ENCODE assay signal across 32 mouse cellular contexts in the genomic region with DNA sequence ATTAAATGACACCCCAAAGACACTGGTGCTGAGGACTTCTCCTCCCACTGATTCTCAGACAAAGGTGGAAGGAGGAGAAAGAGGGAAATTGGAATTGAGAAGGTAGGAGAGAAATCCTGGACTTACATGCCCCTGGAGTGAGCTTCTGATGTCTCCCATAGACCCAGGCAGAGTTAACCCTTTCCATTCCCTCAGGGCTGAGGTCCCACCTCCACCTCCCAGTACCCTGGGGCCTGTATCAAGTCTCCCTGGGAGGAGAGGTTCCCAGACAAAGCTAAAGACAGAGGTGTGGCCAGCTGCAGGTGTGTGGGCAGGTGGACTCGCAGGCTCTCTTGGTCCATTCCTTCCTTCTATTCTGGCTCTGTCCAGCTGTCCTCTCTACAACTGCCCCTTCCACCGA. TPM values are rescaled to one million over a fixed set of nuclear protein-coding genes. Genes with fewer than 3 reads are reported as not detected.
"Had no signal": no experiment of that assay in that cellular context is flagged by ENCODE, and none has a peak within 500 bp of the region (broad histone marks: within the 10 kb centered on the region; RNA-seq: fewer than 3 reads in every experiment).

No protein-coding gene starts in this region.

- DNase-seq: heart, postnatal 10 days; heart, postnatal 14 days; heart, postnatal 36 days; heart, postnatal 4 days; kidney, adult 18-20 months; kidney, adult 2 months; kidney, adult 8-10 months; kidney, postnatal 10 days; kidney, postnatal 14 days; kidney, postnatal 25 days; kidney, postnatal 4 days; layer of hippocampus, adult 9-11 months; layer of hippocampus, postnatal 36 days had no signal

- H3K9ac ChIP-seq: heart, embryonic 12.5 days; heart, embryonic 13.5 days; heart, embryonic 15.5 days; hindbrain, embryonic 12.5 days; hindbrain, embryonic 13.5 days; hindbrain, embryonic 14.5 days; hindbrain, embryonic 15.5 days; intestine, embryonic 15.5 days had no signal

- H3K27ac ChIP-seq: heart, embryonic 13.5 days; heart, embryonic 15.5 days; hindbrain, embryonic 10.5 days; hindbrain, embryonic 12.5 days; hindbrain, embryonic 13.5 days; hindbrain, embryonic 14.5 days; hindbrain, embryonic 15.5 days; hindbrain, postnatal 0 days; intestine, embryonic 15.5 days; layer of hippocampus, adult 2 months; left cerebral cortex, adult 2 months had no signal

- H3K4me2 ChIP-seq: heart, embryonic 11.5 days; heart, embryonic 12.5 days; heart, embryonic 13.5 days; heart, embryonic 15.5 days; hindbrain, embryonic 12.5 days; hindbrain, embryonic 13.5 days; hindbrain, embryonic 14.5 days; hindbrain, embryonic 15.5 days; intestine, embryonic 15.5 days had no signal

- H3K4me3 ChIP-seq: heart, embryonic 12.5 days; heart, embryonic 13.5 days; heart, embryonic 15.5 days; hindbrain, embryonic 10.5 days; hindbrain, embryonic 12.5 days; hindbrain, embryonic 13.5 days; hindbrain, embryonic 15.5 days; intestine, embryonic 15.5 days; layer of hippocampus, adult 2 months; left cerebral cortex, adult 2 months had no signal

- H3K9me3 ChIP-seq: heart, embryonic 12.5 days; heart, embryonic 13.5 days; heart, embryonic 15.5 days; hindbrain, embryonic 10.5 days; hindbrain, embryonic 12.5 days; hindbrain, embryonic 13.5 days; hindbrain, embryonic 15.5 days; intestine, embryonic 15.5 days had no signal

- ATAC-seq: hindbrain, embryonic 16.5 days; hindbrain, postnatal 0 days; inflammation-experienced regulatory T-cells, adult 6 months; intestine, embryonic 15.5 days; intestine, embryonic 16.5 days; intestine, postnatal 0 days had no signal

- H3K36me3 ChIP-seq: heart, embryonic 12.5 days; heart, embryonic 13.5 days; heart, embryonic 15.5 days; hindbrain, embryonic 10.5 days; hindbrain, embryonic 12.5 days; hindbrain, embryonic 13.5 days; hindbrain, embryonic 15.5 days; intestine, embryonic 15.5 days had no signal

RNA-seq across cellular contexts. Expression of gene Plekhg6, which starts 1.4 kb away (rescaled TPM):
- total RNA-seq: heart, postnatal 10 days; heart, postnatal 14 days; heart, postnatal 36 days; heart, postnatal 4 days; layer of hippocampus, postnatal 14 days; layer of hippocampus, postnatal 25 days had no signal
- polyA plus RNA-seq: heart, embryonic 11.5 days; heart, embryonic 12.5 days; inflammation-experienced regulatory T-cells, adult 6 months had no signal
